Mouse (Mus musculus) ovary, adult 18-20 months (tissue): Measurements from ENCODE around the gene Cnnm4.
A peak's percentile ranks its signal among the peaks of the same experiment; 100 is the strongest.

Experiments used
- DNase-seq: peaks from one replicate; pipeline ENCODE4 v3.0.0; 2022; ENCODE audit warnings: low spot score, mixed read lengths

Gene Cnnm4

DNA sequence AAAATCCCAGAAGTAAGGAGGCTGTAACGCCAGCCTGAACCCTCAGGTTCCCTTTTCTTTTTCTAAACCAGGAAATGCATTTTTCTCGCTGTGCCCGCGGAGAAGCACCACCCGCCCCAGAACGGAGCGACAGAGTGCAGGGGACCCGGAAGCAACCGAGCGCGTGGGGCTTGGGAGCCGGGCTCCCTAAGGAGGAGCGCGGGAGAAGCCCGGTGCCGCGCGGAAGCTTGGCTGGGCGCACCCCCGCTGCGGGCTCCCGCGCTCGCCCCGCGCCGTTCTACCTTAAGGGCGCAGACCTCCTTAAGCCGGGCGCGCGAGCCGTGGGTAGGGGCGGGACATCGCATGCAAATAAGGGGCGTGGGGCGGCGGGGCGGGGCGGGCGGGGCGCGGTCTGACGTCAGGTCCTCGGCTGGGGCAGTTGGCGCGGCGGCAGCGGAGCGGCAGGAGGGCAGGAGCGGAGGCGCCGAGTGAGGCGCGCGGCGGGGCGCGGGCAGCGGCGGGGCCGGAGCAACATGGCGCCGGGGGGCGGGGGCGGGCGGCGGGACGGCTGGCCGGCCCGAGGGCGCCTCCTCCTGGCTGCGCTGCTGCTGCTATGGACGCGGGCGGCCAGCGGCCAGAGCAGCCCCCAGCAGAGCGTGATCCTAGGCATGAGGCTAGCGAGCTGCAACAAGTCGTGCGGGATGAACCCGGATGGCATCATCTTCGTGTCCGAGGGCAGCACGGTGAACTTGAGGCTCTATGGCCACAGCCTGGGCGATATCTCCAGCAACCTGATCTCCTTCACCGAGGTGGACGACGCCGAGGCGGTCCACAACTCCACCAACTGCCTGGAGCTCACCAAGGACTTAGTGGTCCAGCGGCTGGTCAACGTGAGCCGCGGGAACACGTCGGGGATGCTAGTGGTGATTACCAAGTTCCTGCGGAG lies at the start of gene Cnnm4:
Gene Cnnm4 (plus strand): TSS at position 440 of the 925 bp plus-strand sequence.
- DNase-seq: peak; percentile 83

DNA sequence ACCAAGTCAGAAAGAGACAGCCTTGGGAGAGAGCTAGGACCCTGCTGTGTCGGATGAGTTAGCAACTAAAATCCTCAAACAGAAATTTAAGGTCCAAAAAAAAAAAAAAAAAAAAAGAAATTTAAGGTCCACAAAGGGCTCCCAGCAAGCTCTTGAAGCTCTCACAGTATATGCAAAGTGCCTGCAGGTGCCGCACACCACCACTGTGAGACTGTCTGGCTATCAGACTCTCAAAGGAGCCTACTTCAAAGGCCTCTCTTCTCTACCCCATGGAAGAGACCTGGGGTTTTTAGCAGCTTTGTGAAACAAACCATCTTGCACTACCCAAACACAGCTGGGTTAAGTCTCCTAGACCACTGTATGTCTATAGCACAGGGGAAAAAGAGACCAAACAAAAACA lies 41.9 kb upstream of the Cnnm4 start:
- no peak for DNase-seq

DNA sequence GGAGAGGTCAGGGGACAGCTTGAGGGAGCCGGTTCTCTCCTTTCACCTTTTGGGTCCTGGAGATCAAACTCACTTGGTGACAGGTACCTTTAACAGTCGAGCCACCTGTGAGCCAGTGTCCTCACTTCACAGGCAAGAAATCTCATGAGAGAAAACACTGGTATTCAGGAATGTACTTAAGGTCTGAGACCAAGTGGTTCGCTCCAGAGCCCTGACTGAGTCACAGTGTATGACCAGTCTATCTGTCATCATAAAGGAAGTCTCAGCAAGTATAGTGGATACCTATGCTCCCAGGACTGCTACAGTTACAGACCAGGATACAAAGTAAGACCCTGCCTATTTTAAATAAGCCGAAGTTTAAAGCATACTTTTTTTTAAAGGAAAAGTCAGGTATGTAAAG lies 38.4 kb upstream of the Cnnm4 start:
- no peak for DNase-seq

DNA sequence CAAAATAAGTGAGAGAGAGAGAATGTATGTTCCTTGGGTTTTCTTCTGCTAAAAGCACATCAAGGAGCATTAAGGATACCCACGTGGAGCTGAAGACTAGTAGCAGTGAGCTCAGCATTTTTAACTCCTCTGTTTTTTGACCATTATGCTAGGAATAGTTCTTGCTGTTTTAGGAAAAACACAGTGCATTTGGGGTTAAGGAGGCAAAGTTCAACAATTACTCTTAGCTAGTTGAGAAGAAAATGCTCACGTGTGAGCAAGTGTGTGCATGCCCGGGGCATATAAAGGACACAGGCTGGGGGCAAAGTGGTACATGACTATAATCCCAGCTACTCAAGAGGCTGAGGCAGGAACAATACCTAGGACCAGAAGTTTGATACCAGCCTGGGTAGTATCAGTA lies 37.8 kb upstream of the Cnnm4 start:
- no peak for DNase-seq

DNA sequence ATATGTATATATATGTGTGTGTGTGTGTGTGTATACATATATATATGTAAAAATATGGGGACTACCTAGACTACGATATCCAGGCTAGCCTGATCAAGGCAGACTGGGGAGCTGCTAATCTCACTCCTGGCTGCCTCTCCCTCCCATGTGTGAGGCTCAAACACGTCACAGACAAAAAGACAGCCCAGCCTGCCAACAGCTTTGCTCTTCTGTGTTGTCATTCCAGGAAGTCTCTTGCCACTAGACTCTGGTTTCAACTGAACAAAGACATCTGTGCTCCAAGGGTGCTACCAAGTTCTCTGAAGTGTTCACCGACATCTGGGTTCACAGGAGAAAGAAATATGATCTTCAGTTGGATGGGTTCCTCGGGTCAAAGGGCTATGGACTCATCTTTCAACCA lies 36.3 kb upstream of the Cnnm4 start:
- no peak for DNase-seq

DNA sequence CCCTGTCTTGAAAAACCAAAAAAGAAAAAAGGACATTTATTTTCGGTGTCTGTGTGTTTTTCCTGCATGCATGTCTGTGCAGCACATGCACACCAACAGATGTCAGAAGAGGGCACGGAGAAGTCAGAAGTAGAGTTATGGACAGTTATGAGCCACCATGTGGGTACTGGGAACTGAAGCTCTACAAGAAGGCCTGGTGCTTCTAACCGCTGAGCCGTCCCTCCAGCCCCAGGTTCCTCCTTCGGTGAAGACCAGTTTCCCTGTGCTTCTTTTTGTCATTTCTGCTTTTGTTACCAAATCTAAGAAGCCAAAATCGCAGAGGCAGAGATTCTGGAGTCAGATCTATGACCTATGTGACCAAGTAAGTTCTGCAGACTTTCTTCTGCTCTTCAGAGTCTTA lies 34.9 kb upstream of the Cnnm4 start:
- no peak for DNase-seq

DNA sequence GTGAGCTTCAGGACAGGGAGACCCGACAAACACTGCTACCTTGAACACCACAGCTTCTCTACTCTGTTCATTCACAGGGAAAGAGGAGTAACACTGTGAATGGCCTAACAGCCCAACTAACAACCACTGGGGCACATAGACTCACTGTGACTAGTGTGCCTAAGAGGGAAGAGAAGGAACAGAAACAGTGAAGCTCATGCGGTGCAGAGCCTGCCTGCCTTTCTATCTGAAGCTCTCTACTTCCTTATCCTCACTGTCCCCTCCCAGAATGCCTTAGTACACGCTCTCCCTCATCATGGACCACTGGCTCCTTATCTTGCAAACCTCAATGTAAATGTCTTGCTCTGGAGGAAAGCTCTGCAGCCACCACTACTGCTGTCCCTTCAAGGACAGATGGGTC lies 34.2 kb upstream of the Cnnm4 start:
- no peak for DNase-seq

DNA sequence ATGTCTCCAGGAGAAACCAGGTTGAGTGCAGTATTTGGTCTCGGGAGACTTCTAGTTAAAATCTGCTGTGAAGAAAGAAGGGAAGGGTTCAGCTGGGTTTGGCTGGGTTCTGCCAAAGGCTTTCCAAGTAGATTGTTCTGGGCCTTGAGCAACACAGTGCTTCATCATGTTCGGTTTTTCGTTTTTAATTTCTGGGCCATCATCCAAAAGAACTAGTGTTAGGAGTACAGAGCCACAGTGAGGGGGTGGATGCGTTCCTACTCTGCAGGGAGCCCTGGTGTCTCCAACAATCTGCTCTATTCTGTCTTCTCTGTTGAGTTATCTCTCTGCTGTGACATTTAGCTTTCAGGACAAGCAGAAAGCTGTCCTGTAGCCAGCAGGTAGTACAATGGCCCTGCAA lies 30.3 kb upstream of the Cnnm4 start:
- peak; percentile 15 for DNase-seq

DNA sequence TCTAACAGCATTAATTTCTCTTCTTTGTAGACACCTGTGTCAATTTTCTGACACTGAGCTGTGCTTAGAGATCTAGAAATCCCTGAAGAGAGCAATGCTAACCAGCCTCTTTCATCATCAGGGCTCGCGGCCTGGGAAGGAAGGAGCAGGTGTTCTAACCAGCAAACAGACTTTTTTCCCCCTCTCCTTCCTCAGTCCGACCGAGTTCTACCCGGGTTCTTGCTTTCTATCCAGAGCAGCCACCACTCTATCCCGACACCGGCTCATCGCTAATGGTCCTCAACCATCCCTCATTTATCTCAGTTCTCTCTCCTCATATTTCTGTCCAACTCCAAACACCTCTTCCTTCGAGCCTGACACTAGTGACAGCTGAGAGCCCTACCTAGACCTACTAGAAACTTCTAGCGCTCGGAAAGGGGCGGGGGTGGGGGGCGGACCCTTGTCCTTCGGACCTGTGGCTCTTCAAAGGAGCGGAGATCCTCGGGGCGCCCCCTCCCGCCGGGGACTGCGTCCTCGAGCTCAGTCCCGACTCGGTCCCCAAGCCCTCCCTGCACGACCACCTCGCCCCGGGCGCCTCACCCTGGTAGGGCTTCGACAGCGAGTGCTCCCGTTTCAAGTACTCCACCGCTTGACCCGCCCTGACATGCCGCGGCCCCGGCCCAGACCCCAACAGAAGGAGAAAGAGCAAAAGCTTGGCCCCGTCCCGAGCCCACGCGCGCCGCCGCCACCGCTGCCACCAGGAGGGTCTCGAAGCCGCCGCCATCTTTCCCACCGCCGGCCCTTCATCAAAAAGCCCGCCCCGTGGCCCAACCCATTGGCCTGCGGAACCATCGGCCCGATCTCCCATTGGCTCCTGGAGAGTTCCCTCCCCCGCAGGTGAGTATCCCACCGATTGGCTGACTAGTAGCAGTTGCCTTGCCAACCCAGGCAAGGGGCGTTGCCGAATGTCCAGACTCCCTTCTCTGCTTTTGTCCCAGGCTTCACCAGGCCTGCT lies 26.7 kb upstream of the Cnnm4 start, which contains the start of gene Lman2l:
Gene Lman2l (minus strand): TSS at position 801 of the 994 bp plus-strand sequence.
- peak; percentile 94 for DNase-seq

DNA sequence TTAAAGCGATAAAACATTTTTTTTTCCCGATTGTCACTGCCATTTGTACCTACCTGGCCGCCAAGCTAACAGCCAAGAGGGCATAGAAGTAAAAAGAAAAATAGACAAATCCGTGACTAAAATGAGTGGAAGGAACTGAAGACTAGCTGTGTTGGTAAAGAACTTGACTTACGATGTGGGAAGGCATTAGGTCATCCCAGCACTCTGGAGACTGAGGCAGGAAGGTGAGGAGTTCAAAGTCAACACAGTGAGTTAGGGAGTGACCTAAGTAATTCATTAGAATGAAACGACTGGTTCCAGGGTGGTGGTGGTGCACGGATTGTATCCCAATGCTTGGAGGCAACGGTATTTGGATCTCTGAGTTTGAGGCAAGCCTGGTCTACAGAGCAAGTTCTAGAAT lies 25.9 kb upstream of the Cnnm4 start:
- DNase-seq: no peak

DNA sequence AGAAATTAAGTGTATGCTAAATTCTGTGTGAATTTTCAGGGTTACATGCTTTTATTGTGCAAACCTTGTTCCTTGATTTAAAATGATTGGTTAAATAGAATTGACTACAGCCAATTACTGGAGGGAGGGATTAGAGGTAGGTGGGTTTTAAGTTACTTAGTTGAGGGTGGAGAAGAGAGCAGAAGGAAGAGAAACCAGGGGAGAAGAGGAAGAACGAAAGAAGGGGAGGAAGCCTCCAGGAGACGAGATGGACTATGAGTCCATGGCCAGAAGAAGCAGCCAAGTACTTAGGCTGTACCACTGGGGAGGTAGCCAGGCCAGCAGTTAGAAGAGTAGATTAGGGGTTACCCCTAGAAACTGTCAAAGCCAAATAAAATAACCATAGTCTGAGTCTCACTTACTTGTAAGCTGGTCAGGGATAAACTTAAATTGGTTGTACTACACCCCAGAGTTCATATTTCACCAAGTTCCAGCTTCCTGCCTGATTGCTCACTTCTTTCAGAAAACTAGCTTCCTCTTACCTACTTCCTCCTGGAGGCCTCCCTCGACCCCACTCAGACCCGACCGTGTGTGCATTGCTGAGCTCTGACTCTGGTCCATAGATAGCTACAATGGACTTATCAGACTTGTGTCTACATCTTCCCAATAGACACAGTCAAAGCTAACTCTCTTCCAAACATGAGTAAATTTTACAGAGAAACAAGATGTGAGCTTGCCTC lies 25.2 kb upstream of the Cnnm4 start:
- DNase-seq: no peak

DNA sequence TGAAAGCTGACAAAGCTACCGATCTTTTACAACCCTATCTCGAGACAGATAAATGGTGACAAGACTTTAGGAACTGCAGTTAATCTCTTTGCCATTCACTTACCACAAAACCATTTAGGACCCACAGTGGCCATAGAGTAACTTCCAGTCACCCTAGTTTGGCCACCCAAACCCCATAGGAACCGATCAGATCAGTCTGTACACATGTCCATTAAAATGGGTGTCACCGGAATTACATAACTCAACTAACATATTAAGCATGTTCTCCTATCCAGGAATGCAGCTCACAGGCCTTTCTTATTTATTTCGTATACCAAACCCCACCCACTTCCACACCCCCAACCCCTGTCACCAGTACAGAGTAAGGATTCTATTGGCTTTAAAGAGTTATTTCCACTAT lies 24.6 kb upstream of the Cnnm4 start:
- DNase-seq: no peak

DNA sequence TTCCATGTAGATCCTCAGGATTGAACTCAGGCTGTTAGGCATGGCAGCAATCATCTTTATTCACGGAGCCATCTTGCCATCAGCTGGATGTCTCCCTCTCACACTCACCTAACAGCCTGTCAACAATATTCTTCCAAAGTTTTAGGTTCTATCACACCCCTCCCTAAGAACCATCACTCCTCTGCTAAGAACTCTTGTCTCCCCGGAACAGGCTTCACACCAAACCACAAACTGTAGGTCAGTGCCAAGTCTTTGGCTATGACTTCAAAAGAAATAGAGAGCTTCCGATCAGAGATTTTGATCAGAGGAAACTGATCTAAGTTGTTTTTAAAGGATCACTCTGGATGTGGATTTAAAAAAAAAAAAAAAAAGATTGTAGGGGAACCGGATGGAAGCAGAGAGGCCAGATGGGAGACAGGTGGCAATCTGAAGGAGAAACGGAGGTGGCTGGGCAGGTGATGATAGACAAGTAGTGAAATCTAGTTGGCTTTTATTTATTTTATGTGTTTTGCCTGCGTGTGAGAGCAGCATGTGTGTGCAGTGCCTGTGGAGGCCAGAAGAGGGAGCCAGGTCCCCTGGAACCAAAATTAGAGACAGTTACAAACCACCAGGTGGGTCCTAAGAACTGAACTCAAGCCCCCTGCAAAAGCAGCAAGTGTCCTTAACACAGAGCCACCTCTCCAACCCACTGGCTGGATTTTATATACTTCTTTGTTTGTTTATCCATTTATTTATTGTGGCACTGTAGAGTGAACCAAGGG lies 17.2 kb upstream of the Cnnm4 start:
- no peak for DNase-seq

DNA sequence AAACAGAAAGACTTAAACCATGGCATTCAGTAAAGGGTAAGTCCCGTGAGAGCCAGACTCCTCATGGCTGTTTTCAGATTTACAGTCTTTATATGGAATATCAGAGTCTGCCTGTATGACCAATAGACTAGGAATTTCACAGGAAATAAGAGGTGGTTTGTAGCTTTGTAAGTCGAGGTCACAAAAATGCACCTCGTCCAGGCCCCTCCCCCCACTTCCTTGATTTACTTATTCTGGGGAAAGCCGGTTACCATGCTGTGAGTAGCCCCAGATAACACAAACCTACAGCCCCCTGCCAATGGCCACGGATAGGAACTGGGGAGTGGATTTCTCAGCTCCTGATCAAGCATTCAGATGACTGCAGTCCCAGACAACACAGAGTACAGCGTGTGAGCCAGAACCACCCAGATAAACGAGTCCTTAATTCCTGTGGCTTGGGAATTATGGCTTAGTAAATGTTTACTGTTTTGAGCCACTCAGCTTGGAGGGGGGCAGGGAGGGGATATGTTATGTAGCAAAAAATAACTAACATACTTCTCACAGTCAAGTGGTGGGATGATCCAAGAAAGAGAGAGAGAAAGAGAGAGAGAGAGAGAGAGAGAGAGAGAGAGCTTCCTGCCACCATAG lies 13.9 kb upstream of the Cnnm4 start:
- no peak for DNase-seq

DNA sequence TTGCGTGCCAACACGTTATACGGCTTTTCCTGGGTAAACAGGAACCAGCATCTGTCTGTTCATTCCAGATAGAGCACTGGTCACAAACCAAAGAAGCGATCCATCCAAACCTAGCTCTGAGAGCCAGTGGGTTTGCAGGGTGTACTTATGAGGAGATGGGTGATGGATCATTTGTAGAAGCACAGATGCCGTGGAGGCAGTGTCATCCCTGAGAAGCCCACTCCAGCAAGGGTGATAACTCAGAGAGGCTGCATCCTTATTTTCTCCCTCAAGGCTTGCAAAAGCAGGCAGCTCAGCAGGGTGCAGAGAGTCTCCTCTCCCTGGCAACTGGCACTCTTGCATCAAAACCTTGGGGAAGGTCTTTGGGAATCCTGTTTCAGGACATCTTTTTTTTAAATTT lies 13.3 kb upstream of the Cnnm4 start:
- no peak for DNase-seq

DNA sequence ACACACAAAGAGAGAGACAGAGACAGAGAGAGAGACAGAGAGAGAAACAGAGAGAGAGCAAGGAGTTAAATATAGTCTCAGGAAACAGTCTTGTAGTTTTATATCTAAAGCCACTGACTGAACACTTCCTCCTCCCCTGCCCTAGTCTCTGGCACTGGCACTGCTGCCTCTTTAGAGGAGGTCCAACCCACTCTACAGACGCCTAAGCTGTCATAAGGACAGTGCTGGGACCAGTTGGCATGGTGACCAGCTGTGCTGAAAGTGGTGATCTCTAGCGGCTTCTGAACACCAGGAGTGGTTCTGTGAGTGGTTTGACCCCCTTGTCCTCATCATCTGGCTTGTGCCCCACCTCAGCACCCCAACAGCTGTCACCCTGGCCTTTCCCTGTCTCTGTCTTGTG lies 9.6 kb upstream of the Cnnm4 start:
- no peak for DNase-seq

DNA sequence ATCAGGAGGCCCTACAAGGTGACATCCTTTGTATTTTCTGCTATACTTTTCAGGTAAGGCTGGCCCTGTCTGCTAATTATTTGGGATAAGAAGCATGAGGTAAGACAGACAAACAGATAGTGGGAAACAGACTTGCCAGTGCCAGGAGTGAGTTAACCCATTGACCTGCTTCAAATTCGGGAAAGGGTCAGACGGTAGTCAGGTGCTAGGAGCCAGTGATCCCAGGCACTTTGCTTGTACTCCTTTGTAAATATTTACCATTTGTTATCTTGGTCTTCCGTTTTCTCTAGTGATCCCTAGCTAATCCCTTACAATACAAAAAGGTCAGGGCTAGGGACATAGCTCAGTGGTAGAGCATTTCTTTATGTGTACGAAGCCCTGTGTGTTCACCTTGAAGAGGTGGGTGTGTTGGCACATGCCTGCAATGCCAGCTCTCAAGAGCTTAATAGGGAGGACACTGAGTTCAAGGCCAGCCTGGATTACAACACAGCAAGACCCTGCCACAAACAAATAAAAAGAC lies 5.7 kb upstream of the Cnnm4 start:
- no peak for DNase-seq

DNA sequence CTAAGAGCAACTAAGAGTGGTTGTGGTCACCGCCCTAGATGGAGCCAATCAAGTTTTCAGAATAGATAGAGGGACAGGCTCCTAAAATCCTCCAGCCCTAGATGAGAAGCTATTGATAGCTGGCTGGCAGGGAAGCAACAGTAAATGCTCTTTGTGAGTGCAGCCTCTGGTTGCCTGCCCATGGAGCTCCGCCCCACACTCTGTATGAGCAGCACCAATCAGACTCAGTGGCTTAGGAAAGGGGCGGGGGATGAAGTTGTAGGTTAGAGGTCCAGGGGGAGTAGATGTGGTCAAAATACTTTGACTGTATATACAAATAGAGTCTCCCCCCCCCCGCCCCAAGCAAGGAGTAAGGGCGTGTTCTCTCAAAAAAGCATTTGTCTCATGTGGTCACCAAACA lies 4.0 kb upstream of the Cnnm4 start:
- DNase-seq: no peak

DNA sequence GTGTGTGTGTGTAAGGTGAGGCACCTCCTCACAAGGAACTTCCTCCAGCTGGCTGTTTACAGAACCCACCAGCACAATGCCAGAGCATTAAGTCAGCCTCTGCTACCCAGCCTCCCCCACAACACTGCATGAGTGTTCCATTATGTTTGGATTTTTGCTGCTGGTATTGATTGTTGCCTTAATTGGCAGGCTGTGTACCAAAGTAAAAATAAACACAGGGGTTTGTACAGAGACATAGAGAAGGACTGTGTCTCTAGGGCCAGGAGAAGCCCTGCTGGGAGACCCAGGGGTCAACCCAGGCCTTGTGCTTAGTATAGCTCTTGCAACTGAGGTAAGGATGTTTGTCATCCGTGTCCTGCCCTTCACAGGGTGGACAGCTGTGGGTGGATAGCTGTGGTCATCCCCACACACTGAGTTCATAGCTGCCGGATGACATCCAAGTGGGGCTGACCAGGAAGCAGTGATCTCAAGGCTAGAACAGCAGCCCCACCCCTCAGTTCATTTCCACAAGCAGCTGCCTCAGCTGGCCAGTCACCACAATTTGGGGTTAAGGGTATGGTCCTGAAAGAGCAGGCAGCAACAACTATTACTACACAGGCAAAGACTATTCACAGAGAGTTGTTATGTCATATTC lies 1.5 kb upstream of the Cnnm4 start:
- no peak for DNase-seq

DNA sequence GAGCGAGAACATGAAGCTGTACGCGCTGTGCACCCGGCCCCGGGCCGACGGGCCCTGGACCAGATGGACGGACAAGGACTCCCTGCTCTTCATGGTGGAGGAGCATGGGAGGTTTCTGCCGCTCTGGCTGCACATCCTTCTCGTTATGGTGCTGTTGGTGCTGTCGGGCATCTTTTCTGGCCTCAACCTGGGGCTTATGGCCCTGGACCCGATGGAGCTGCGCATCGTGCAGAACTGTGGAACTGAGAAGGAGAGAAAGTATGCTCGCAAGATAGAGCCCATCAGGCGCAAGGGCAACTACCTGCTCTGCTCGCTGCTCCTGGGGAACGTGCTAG lies 653 bp downstream of the Cnnm4 start:
- no peak for DNase-seq
